Mouse (Mus musculus): ENCODE measurements around the gene Ift27. TPM values are rescaled to one million over a fixed set of nuclear protein-coding genes. Genes with fewer than 3 reads are reported as not detected.

The Ift27 gene
- total RNA-seq, 2 experiments from 2014 or later: 22.8 to 26.0 TPM

- no peak for DNase-seq (ENCODE audit: extremely low spot score in 1 of 2, low spot score in 1 of 2)
Measured at GRCm38 (mm10) chr15:78172899-78173817, 749 bp downstream of the Ift27 start.

- no peak for DNase-seq (ENCODE audit: extremely low spot score in 1 of 2, low spot score in 1 of 2)
Measured at GRCm38 (mm10) chr15:78172256-78172898, 1.5 kb downstream of the Ift27 start.

- DNase-seq (ENCODE audit: extremely low spot score in 1 of 2, low spot score in 1 of 2): no peak
Measured at GRCm38 (mm10) chr15:78171651-78172050, 2.3 kb downstream of the Ift27 start.

GRCm38 (mm10) chr15:78170708-78171107 is 3.2 kb downstream of the Ift27 start:
- no peak for DNase-seq (ENCODE audit: extremely low spot score in 1 of 2, low spot score in 1 of 2)

GRCm38 (mm10) chr15:78169566-78169965 is 4.3 kb downstream of the Ift27 start:
- DNase-seq (ENCODE audit: extremely low spot score in 1 of 2, low spot score in 1 of 2): no peak

- DNase-seq (ENCODE audit: extremely low spot score in 1 of 2, low spot score in 1 of 2): no peak
Measured at GRCm38 (mm10) chr15:78165292-78165691, 8.6 kb downstream of the Ift27 start.

GRCm38 (mm10) chr15:78164466-78164865 is 9.4 kb downstream of the Ift27 start:
- no peak for DNase-seq (ENCODE audit: extremely low spot score in 1 of 2, low spot score in 1 of 2)

- no peak for DNase-seq (ENCODE audit: extremely low spot score in 1 of 2, low spot score in 1 of 2)
Measured at GRCm38 (mm10) chr15:78161946-78162345, 12.0 kb downstream of the Ift27 start.

GRCm38 (mm10) chr15:78158335-78158734 is 15.6 kb downstream of the Ift27 start:
- no peak for DNase-seq (ENCODE audit: extremely low spot score in 1 of 2, low spot score in 1 of 2)

GRCm38 (mm10) chr15:78157824-78158223 is 16.1 kb downstream of the Ift27 start:
- no peak for DNase-seq (ENCODE audit: extremely low spot score in 1 of 2, low spot score in 1 of 2)

GRCm38 (mm10) chr15:78157330-78157729 is 16.6 kb downstream of the Ift27 start:
- no peak for DNase-seq (ENCODE audit: extremely low spot score in 1 of 2, low spot score in 1 of 2)

GRCm38 (mm10) chr15:78155421-78155820 is 18.5 kb downstream of the Ift27 start:
- no peak for DNase-seq (ENCODE audit: extremely low spot score in 1 of 2, low spot score in 1 of 2)

GRCm38 (mm10) chr15:78153045-78153775 is 20.7 kb downstream of the Ift27 start:
- DNase-seq (ENCODE audit: extremely low spot score in 1 of 2, low spot score in 1 of 2): no peak

GRCm38 (mm10) chr15:78148565-78148964 is 25.3 kb downstream of the Ift27 start:
- DNase-seq (ENCODE audit: extremely low spot score in 1 of 2, low spot score in 1 of 2): no peak

GRCm38 (mm10) chr15:78140226-78140625 is 33.7 kb downstream of the Ift27 start:
- no peak for DNase-seq (ENCODE audit: extremely low spot score in 1 of 2, low spot score in 1 of 2)

GRCm38 (mm10) chr15:78134606-78135005 is 39.3 kb downstream of the Ift27 start:
- no peak for DNase-seq (ENCODE audit: extremely low spot score in 1 of 2, low spot score in 1 of 2)

GRCm38 (mm10) chr15:78133389-78133788 is 40.5 kb downstream of the Ift27 start:
- no peak for DNase-seq (ENCODE audit: extremely low spot score in 1 of 2, low spot score in 1 of 2)

GRCm38 (mm10) chr15:78119704-78120103 is 54.2 kb downstream of the Ift27 start, which contains the start of gene Cacng2:
TSS of gene Cacng2 (minus strand) at chr15:78120028.
- peak; percentile 77 to 88 for DNase-seq (ENCODE audit: extremely low spot score in 1 of 2, low spot score in 1 of 2)

GRCm38 (mm10) chr15:78119248-78119647 is 54.7 kb downstream of the Ift27 start:
- DNase-seq (ENCODE audit: extremely low spot score in 1 of 2, low spot score in 1 of 2): peak in 1 of 2 experiments; percentile 42

GRCm38 (mm10) chr15:78118275-78118995 is 55.5 kb downstream of the Ift27 start:
- DNase-seq (ENCODE audit: extremely low spot score in 1 of 2, low spot score in 1 of 2): no peak
